Mouse (Mus musculus) erythroid progenitor cell, adult 5-6 weeks (primary cell): ENCODE results near the gene Dynll1. TPM values are rescaled to one million over a fixed set of nuclear protein-coding genes. Genes with fewer than 3 reads are reported as not detected.

Source experiments
- ATAC-seq: replicated peaks from 2 replicates; pipeline ENCODE4 v1.8.0; 2016; ENCODE audit warnings: moderate number of reproducible peaks, mild to moderate bottlenecking, moderate TSS enrichment, inconsistent platforms; ENCODE audit not compliant: poor library complexity, low FRiP score, severe bottlenecking
- total RNA-seq, 2 experiments: library from RNA; stranded (forward) in 1 of 2; stranded (reverse) in 1 of 2; fragments of 150-400 nt in 1 of 2; fragments of 186-747, 209-891 nt in 1 of 2; gene quantifications; 2 replicates each; pipeline versions ENCODE4 v1.2.3 to v1.2.4; 2015 to 2017; ENCODE audit warnings: low replicate concordance in 2 of 2

Gene Dynll1
- total RNA-seq, 2 experiments from 2014 or later: 201 to 310 TPM

DNA sequence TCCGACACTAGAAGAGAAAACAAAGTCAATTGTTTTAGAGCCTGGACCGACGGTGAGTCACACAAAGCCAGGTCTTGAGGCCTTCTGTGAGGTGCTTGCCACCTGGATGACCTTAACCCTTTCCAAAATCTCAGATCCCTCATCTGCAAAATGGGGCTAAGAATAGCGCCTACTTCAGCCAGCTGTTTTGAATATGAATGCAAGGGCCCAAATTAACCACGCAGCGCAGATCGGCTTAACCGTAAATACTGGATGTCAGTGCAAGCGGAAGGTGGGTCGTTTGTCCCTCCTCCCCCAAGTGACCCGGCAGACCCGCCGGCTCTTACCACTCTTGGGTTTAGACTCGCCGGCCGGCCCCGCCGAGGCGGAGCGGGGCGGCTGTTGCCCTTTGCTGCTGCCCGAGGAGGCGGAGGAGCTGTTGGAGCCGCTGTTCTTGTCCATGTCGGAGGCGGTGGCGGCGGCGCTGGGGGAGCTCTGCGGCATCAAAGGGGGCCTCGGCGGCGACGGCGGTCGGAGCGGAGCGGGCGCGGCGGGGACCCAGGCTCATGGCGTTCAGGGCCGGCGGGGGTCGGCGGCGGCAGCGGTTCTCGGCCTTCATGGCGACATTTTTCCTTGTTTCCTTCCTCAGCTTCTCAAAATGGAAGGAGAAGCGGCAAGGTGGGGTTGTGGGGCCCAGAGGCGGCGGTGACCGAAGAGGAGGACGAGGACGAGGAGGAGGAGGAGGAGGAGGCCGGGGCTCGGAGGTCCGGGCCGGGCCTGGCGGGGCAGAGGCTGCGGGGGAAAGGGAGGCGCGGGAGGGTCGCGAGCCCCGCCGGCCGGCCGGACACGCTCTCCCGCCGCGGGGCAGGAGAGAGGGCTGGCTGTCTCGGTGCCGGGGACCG lies 28.6 kb downstream of the Dynll1 start:
- ATAC-seq: peak; percentile 33

DNA sequence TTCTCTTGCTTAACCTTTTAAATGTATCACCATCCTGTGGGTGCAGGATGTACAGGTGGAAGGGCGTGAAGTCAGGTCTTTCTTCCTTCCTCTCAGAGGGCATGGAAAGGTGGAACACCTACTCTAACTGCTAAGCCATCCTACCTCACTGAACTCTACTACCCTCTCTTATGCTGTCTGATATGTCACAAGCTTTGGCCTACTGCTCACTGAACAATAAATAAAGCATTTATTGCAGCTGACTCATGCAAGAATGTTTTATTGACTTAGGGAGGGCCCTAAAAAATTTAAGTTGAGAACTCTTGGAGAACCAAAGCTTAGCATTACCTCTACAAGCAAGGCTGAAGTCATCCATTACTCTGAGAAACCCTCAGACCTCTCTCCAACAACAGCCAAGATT lies 30.8 kb downstream of the Dynll1 start:
- ATAC-seq: no peak

DNA sequence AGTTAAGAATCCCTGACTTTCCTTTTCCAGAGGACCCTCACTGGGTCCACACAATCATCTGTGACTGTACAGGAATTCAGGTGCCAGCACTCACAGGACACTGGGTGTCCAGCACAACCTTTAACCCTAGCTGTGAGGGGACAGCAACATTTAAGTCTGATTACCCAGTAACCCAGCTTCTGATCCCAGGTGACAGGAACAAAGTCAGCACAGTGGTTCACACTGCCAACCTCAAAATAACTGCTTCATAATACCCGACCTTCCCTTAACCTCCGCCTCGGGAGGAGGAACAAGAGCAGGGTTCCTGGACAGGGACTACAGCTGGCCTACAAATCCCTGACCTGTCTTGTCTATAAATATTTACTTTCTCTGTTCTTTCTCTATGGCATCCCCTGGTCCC lies 32.5 kb downstream of the Dynll1 start:
- ATAC-seq: no peak

DNA sequence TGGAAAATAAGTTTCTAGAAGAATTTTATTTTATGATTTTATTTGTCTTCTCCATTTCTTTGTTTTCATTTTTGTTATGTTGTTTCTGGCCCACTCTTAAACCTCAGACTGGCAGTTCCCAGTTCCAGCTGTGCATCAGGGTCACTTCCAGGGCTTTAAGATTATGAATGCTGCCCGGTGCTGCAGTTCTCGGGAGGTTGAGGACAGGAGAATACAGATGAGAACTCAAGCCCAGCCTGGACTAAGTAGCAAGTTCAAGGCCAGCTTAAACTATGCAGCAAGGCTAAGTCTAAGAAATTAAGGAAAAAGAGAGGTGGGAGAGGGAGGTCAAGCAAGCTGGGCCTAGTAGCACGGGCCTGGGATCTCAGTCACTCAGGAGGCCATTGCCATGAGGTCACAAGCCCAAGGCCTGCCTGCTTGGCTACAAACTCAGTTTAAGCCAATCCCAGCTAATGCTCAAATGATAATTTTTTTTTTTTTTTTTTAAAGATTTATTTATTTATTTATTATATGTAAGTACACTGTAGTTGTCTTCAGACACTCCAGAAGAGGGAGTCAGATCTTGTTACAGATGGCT lies 33.2 kb downstream of the Dynll1 start:
- ATAC-seq: peak; percentile 40

DNA sequence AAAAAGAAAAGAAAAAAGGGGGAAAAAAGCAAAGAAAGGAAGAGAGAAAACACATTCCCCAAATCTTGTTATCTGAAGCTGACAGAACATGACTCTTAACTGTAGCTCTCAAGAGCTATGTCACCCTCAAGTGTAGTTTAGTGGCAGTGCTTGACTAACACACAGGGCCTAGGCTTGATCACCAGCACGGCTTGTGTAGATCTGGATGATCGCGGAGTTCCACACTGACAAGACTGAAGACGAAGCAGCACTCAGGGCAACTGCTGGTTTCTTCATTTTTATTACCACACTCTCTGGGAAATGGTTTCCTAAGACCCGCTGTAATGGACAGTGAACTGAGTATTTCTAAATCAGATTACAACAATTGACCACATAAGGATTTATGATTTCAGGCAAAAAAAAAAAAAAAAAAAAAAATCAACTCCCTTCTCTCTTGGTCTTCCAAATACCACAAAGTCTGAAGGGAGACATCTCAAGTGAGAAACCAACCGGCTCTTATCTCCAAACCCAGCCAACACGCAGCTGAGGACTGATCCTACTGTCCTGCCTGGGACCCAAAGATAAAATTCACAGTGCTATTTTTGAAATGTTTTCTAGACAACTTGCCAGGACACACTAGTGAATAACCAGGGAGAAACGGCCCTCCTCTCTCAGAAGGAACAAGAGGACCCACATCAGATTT lies 33.9 kb downstream of the Dynll1 start:
- ATAC-seq: peak; percentile 82

DNA sequence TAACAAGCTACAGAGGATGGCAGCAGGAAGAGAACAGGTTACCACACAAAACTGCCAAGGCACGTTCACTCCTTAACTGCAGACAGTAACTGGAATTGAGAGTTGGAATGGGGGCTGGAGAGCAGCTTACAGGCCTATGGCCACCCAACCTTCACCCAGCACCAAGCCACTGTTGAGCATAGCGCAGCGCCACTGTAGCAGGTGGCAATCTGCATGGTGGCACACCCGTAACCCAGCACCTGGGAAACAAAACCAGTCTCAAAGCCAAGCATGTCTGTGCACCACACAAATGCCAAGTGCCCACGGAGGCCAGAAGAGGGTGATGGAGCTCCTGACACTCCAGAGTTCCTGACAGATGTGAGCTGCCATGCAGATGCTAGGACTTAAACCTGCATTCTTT lies 34.5 kb downstream of the Dynll1 start:
- ATAC-seq: peak; percentile 48

DNA sequence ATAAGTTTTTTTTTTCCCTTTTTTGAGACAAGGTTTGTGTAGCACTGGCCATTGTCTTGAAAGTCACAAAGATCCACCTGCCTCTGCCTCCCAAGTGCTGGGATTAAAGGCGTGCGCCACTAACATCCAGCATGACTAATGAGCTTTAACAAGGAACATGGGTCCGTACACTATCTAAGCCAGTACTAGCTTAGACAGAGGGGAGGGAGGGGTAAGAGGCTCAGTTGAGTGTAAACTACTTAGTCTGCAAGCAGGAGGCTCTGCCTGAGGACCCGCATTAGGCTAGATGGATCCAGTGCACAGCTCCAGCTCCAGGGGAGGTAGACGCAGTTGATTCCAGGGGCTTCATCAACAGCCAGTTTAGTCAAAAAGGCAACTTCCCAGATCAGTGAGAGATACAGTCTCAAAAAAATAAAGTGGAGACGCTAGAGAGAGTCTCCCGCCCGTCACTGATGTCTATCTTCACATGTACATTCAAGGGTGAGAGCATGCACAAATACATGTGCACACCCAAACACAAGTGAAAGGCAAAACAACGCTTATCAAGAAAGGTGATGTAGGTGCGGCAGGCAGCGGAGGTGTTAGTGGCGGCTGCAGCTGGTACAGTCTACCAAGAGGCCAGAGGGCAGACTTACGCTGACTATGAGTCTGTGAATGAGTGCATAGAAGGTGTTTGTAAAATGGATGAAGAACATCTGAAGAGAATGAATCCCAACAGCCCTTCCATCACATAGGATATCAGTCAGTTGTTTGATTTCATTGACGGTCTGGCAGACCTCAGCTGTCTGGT lies 38.1 kb downstream of the Dynll1 start:
- no peak for ATAC-seq

DNA sequence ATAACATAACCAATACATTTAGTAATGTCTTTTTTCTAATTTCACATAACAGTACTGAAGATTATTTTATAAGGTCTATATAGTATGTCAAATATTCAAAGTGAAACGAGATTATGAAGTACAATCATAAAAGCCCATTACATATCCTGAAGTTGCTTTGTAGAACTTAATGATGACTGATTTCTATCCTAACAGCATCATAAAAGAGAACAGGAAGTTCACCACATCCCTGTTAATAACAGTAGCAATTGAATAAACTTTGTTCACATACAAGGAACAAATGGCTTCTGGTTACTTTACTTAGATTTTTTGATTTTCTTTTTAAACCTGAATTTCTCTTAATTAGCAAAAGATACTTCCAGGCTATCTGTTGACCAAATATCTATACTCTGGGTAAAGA lies 38.9 kb downstream of the Dynll1 start:
- no peak for ATAC-seq

DNA sequence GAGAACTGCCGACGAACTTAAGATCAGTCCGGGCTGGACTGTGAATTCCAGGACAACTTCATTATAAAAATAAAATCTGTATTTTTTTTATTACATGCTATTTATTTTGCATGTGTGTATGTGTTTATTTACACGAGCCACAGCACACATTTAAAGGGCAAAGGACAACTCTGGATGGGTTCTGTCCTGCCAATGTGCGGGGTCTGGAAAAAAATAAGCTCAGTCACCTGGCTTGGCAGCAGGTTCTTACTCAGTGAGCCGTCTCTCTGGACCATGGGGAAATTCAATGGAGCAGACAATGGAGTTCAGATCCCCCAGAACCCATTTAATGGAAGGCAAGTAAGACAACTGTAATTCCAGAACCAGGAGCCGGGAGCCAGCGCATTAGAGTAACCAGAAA lies 39.7 kb downstream of the Dynll1 start:
- no peak for ATAC-seq

DNA sequence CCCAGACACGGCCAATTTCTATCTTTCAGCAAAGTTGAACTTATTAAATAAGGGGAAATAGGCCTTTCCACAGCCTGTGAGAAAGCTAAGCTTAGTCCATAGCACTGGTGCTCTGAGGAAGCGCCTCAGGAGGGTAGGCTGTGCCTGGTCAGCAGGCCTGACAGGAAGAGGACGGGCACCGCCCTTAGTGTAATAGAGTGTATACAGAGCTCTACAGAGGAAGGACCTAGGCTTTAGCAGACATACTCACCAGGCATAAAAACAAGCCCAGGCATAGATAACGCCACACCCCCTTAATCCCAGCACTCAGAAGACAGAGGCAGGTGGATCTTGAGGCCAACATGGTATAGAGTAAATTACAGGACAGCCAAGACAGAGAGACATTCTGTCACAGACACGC lies 40.4 kb downstream of the Dynll1 start:
- no peak for ATAC-seq

DNA sequence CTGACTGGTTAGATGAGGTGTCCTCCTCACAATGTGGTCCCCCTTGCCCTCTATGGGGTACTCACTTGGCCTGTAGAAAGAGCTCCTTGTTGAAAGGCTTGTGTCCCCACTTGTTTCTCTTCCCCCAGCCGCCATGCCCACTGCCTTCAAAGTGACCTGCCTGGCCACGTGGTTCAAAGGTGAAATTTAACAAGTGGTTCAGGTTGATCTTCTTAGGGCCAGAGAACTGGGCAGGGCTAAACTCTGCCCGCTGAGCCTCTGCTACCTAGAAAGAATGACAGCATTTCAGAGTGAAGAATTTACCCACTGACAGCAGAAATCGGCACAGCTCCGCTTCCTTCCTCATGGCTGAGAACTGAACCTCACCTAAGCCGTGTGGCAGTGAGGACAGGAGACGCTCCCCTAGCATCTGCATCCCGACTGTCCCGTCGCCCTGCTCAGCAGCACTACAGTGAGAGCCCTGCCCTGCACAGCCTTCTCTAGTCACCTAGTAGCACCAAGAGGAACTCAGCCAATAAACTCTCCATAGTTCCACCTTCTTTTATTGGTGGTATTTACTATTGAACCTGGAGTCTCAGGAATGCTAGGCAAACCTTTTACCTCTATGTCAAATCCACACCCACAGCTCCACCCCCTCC lies 43.8 kb downstream of the Dynll1 start:
- ATAC-seq: no peak

DNA sequence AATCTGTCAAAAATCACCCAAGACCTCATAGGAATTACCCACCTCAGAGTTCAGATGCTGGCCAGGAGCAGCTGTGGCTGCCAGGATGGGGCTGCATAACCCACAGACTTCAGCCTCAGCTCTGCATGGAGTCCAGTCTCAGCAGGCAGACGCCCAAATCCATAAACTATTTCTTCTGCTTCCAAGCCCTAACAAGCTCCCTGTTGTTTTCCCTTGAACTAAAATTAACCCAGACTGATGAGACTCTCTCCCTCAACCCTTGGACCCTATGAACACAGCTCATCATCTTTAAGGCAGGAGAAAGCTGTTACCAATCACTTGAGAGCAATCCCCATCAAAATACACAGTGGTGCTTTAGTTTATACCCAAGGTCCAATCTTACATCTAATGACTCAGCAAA lies 45.3 kb downstream of the Dynll1 start:
- ATAC-seq: no peak

Other genes starting within 250 kb of the Dynll1 start
- not detected in 2 replicates for gene Gm10401, start 202.7 kb downstream of the Dynll1 start, total RNA-seq (2015; ENCODE audit: low replicate concordance)
- gene Gm10401, start 202.7 kb downstream of the Dynll1 start, total RNA-seq (2017; ENCODE audit: low replicate concordance): 1.2 and 5.8 TPM in 2 replicates
- gene Acads, start 181.7 kb downstream of the Dynll1 start, total RNA-seq (2015; ENCODE audit: low replicate concordance): 4.2 and 20.2 TPM in 2 replicates
- gene Acads, start 181.7 kb downstream of the Dynll1 start, total RNA-seq (2017; ENCODE audit: low replicate concordance): 2.4 and 8.0 TPM in 2 replicates
- gene Unc119b, start 166.0 kb downstream of the Dynll1 start, total RNA-seq (2015; ENCODE audit: low replicate concordance): 5.4 and 5.9 TPM in 2 replicates
- 5.4 and 6.8 TPM in 2 replicates for gene Unc119b, start 166.0 kb downstream of the Dynll1 start, total RNA-seq (2017; ENCODE audit: low replicate concordance)
- 32.3 and 36.8 TPM in 2 replicates for gene Mlec, start 142.8 kb downstream of the Dynll1 start, total RNA-seq (2015; ENCODE audit: low replicate concordance)
- 23.2 and 25.9 TPM in 2 replicates for gene Mlec, start 142.8 kb downstream of the Dynll1 start, total RNA-seq (2017; ENCODE audit: low replicate concordance)
- gene Cabp1, start 106.6 kb downstream of the Dynll1 start, total RNA-seq (2015; ENCODE audit: low replicate concordance): not detected in 2 replicates
- gene Cabp1, start 106.6 kb downstream of the Dynll1 start, total RNA-seq (2017; ENCODE audit: low replicate concordance): not detected in 2 replicates
- gene Pop5, start 65.2 kb downstream of the Dynll1 start, total RNA-seq (2015; ENCODE audit: low replicate concordance): 45.8 and 70.0 TPM in 2 replicates
- gene Pop5, start 65.2 kb downstream of the Dynll1 start, total RNA-seq (2017; ENCODE audit: low replicate concordance): 29.8 and 33.7 TPM in 2 replicates
- gene Rnf10, start 28.1 kb downstream of the Dynll1 start, total RNA-seq (2015; ENCODE audit: low replicate concordance): 170 and 198 TPM in 2 replicates
- gene Rnf10, start 28.1 kb downstream of the Dynll1 start, total RNA-seq (2017; ENCODE audit: low replicate concordance): 378 and 474 TPM in 2 replicates
- 7.2 and 8.4 TPM in 2 replicates for gene Coq5, start 21.3 kb downstream of the Dynll1 start, total RNA-seq (2015; ENCODE audit: low replicate concordance)
- gene Coq5, start 21.3 kb downstream of the Dynll1 start, total RNA-seq (2017; ENCODE audit: low replicate concordance): 12.8 and 15.9 TPM in 2 replicates
- gene Srsf9, start 26.2 kb upstream of the Dynll1 start, total RNA-seq (2015; ENCODE audit: low replicate concordance): 26.8 and 36.4 TPM in 2 replicates
- 45.7 and 86.4 TPM in 2 replicates for gene Srsf9, start 26.2 kb upstream of the Dynll1 start, total RNA-seq (2017; ENCODE audit: low replicate concordance)
- gene Gatc, start 40.2 kb upstream of the Dynll1 start, total RNA-seq (2015; ENCODE audit: low replicate concordance): 25.6 and 32.3 TPM in 2 replicates
- 6.4 and 10.9 TPM in 2 replicates for gene Gatc, start 40.2 kb upstream of the Dynll1 start, total RNA-seq (2017; ENCODE audit: low replicate concordance)
- 19.3 and 19.8 TPM in 2 replicates for gene Triap1, start 40.2 kb upstream of the Dynll1 start, total RNA-seq (2015; ENCODE audit: low replicate concordance)
- gene Triap1, start 40.2 kb upstream of the Dynll1 start, total RNA-seq (2017; ENCODE audit: low replicate concordance): 3.2 and 8.5 TPM in 2 replicates
- gene Cox6a1, start 48.0 kb upstream of the Dynll1 start, total RNA-seq (2015; ENCODE audit: low replicate concordance): 265 and 340 TPM in 2 replicates
- gene Cox6a1, start 48.0 kb upstream of the Dynll1 start, total RNA-seq (2017; ENCODE audit: low replicate concordance): 55.4 and 95.0 TPM in 2 replicates
- gene Msi1, start 128.6 kb upstream of the Dynll1 start, total RNA-seq (2015; ENCODE audit: low replicate concordance): not detected in 2 replicates
- not detected in 2 replicates for gene Msi1, start 128.6 kb upstream of the Dynll1 start, total RNA-seq (2017; ENCODE audit: low replicate concordance)
- gene Pla2g1b, start 165.3 kb upstream of the Dynll1 start, total RNA-seq (2015; ENCODE audit: low replicate concordance): not detected in 2 replicates
- gene Pla2g1b, start 165.3 kb upstream of the Dynll1 start, total RNA-seq (2017; ENCODE audit: low replicate concordance): not detected in 2 replicates
- 1.8 TPM in 1 of 2 replicates, not detected in the other for gene Sirt4, start 183.7 kb upstream of the Dynll1 start, total RNA-seq (2015; ENCODE audit: low replicate concordance)
- gene Sirt4, start 183.7 kb upstream of the Dynll1 start, total RNA-seq (2017; ENCODE audit: low replicate concordance): 3.3 TPM in 1 of 2 replicates, not detected in the other
- gene Pxn, start 205.7 kb upstream of the Dynll1 start, total RNA-seq (2015; ENCODE audit: low replicate concordance): 18.9 and 24.5 TPM in 2 replicates
- 11.1 and 21.2 TPM in 2 replicates for gene Pxn, start 205.7 kb upstream of the Dynll1 start, total RNA-seq (2017; ENCODE audit: low replicate concordance)